Mouse (Mus musculus) CH12.LX (cell line): ENCODE data around the gene Prm2. TPM values are rescaled to one million over a fixed set of nuclear protein-coding genes. Genes with fewer than 3 reads are reported as not detected.

Source experiments
- DNase-seq: peaks from one replicate; pipeline ENCODE4 v3.0.0-alpha.2; 2013; ENCODE audit errors: extremely low read depth
- H3K27ac ChIP-seq: 2 replicates; pipeline ENCODE4 v1.5.1; 2012; ENCODE audit warnings: low read depth, mild to moderate bottlenecking, control low read depth, moderate library complexity; ENCODE audit not compliant: insufficient read depth
- H3K27me3 ChIP-seq: replicated peaks from 2 replicates; pipeline ENCODE3; 2012; ENCODE audit warnings: inconsistent platforms
- H3K36me3 ChIP-seq, 2 experiments: replicated peaks in 1 of 2; 2 replicates each; pipeline versions ENCODE3 to v1.6.1; 2012; ENCODE audit warnings: inconsistent platforms in 1 of 2, low read length in 1 of 2, mild to moderate bottlenecking in 1 of 2, mixed read lengths in 1 of 2, moderate library complexity in 1 of 2; ENCODE audit not compliant: control insufficient read depth in 1 of 2, insufficient read depth in 1 of 2
- H3K4me1 ChIP-seq, 2 experiments: 2 replicates each; pipeline ENCODE4 v1.6.1; 2012; ENCODE audit warnings: inconsistent platforms in 1 of 2, moderate library complexity in 1 of 2; ENCODE audit not compliant: insufficient read depth in 2 of 2, control insufficient read depth in 1 of 2
- H3K4me2 ChIP-seq: 2 replicates; pipeline ENCODE4 v1.6.1; 2012; ENCODE audit warnings: low read depth, mild to moderate bottlenecking, control low read depth; ENCODE audit not compliant: poor library complexity, insufficient read depth, severe bottlenecking
- H3K4me3 ChIP-seq, 3 experiments: fragments of 150-350 bp in 1 of 3; sonication (generic) in 1 of 3; replicated peaks in 1 of 3; 2 replicates each; pipeline versions ENCODE3 to v1.5.1; 2011 to 2012; ENCODE audit warnings: low read depth in 2 of 3, low read length in 2 of 3, mild to moderate bottlenecking in 2 of 3, moderate library complexity in 2 of 3, control low read depth in 1 of 3, improper control_type of control experiment in 1 of 3, inconsistent platforms in 1 of 3, mixed read lengths in 1 of 3; ENCODE audit not compliant: poor library complexity in 1 of 3
- H3K79me2 ChIP-seq: replicated peaks from 2 replicates; pipeline ENCODE4 v1.6.1; 2012; ENCODE audit warnings: mild to moderate bottlenecking, moderate library complexity; ENCODE audit not compliant: control insufficient read depth, poor library complexity, insufficient read depth, severe bottlenecking; ENCODE audit errors: extremely low read depth
- H3K9ac ChIP-seq: 2 replicates; pipeline ENCODE4 v1.6.1; 2012; ENCODE audit warnings: low read depth, mild to moderate bottlenecking, control low read depth, moderate library complexity; ENCODE audit not compliant: insufficient read depth
- H3K9me3 ChIP-seq: replicated peaks from 2 replicates; pipeline ENCODE3; 2012; ENCODE audit warnings: low read length, inconsistent platforms, mixed read lengths
- BHLHE40 ChIP-seq: IDR thresholded peaks from 2 replicates; pipeline ENCODE4 v1.6.1; 2011; ENCODE audit warnings: mild to moderate bottlenecking, low read depth, low read length, improper control_type of control experiment
- CHD1 ChIP-seq: IDR thresholded peaks from 2 replicates; pipeline ENCODE4 v1.6.1; 2012; ENCODE audit warnings: low read depth, low read length, improper control_type of control experiment, inconsistent platforms
- CHD2 ChIP-seq: IDR thresholded peaks from 2 replicates; pipeline ENCODE4 v1.6.1; 2011; ENCODE audit warnings: low read length, improper control_type of control experiment
- CTCF ChIP-seq, 2 experiments: IDR thresholded peaks in 1 of 2; conservative IDR thresholded peaks in 1 of 2; 2 replicates each; pipeline ENCODE4 v1.5.1; 2011 to 2012; ENCODE audit warnings: low read depth in 2 of 2, low read length in 2 of 2, improper control_type of control experiment in 1 of 2, inconsistent platforms in 1 of 2, mild to moderate bottlenecking in 1 of 2, moderate library complexity in 1 of 2
- ELF1 ChIP-seq: IDR thresholded peaks from 2 replicates; pipeline ENCODE4 v1.6.1; 2014; ENCODE audit warnings: low read depth, mild to moderate bottlenecking, inconsistent platforms, low read length, improper control_type of control experiment
- EP300 ChIP-seq: IDR thresholded peaks from 2 replicates; pipeline ENCODE4 v1.6.1; 2011; ENCODE audit warnings: low read length, improper control_type of control experiment
- GABPA ChIP-seq: IDR thresholded peaks from 2 replicates; pipeline ENCODE4 v1.6.1; 2012; ENCODE audit warnings: low read depth, low read length, improper control_type of control experiment, inconsistent platforms; ENCODE audit not compliant: insufficient replicate concordance
- IRF4 ChIP-seq: IDR thresholded peaks from 2 replicates; pipeline ENCODE4 v1.6.1; 2014; ENCODE audit warnings: low read depth, mild to moderate bottlenecking, inconsistent platforms, low read length, improper control_type of control experiment
- JUN ChIP-seq: IDR thresholded peaks from 2 replicates; pipeline ENCODE4 v1.6.1; 2011; ENCODE audit warnings: low read depth, mild to moderate bottlenecking, low read length, improper control_type of control experiment, moderate library complexity; ENCODE audit not compliant: insufficient read depth
- KAT2A ChIP-seq: IDR thresholded peaks from 2 replicates; pipeline ENCODE4 v1.6.1; 2012; ENCODE audit warnings: low read length, improper control_type of control experiment, inconsistent platforms; ENCODE audit not compliant: insufficient replicate concordance
- MAFK ChIP-seq: IDR thresholded peaks from 2 replicates; pipeline ENCODE4 v1.6.1; 2011; ENCODE audit warnings: low read length, improper control_type of control experiment; ENCODE audit not compliant: insufficient replicate concordance
- MAZ ChIP-seq: IDR thresholded peaks from 2 replicates; pipeline ENCODE4 v1.6.1; 2012; ENCODE audit warnings: low read depth, mild to moderate bottlenecking, inconsistent platforms, low read length, improper control_type of control experiment, moderate library complexity
- MEF2A ChIP-seq: IDR thresholded peaks from 2 replicates; pipeline ENCODE4 v1.6.1; 2014; ENCODE audit warnings: low read depth, mild to moderate bottlenecking, inconsistent platforms, low read length, improper control_type of control experiment, borderline replicate concordance
- MXI1 ChIP-seq: IDR thresholded peaks from 2 replicates; pipeline ENCODE4 v1.6.1; 2011; ENCODE audit warnings: mild to moderate bottlenecking, low read depth, low read length, improper control_type of control experiment
- NRF1 ChIP-seq: IDR thresholded peaks from 2 replicates; pipeline ENCODE4 v1.6.1; 2014; ENCODE audit warnings: low read depth, mild to moderate bottlenecking, inconsistent platforms, low read length, improper control_type of control experiment, moderate library complexity
- PAX5 ChIP-seq: IDR thresholded peaks from 2 replicates; pipeline ENCODE4 v1.6.1; 2012; ENCODE audit warnings: low read length, inconsistent platforms, mixed read lengths
- POLR2A ChIP-seq: IDR thresholded peaks from 2 replicates; pipeline ENCODE4 v1.6.1; 2011; ENCODE audit warnings: low read depth, mild to moderate bottlenecking, improper control_type of control experiment, low read length
- POLR2AphosphoS2 ChIP-seq: IDR thresholded peaks from 2 replicates; pipeline ENCODE4 v1.6.1; 2011; ENCODE audit warnings: low read depth, low read length, improper control_type of control experiment
- RCOR1 ChIP-seq: conservative IDR thresholded peaks from 2 replicates; pipeline ENCODE4 v1.6.1; 2012; ENCODE audit warnings: low read depth, mild to moderate bottlenecking, inconsistent platforms, low read length, improper control_type of control experiment
- SIN3A ChIP-seq: IDR thresholded peaks from 2 replicates; pipeline ENCODE4 v1.6.1; 2012; ENCODE audit warnings: low read length, improper control_type of control experiment, inconsistent platforms
- TBP ChIP-seq: conservative IDR thresholded peaks from 2 replicates; pipeline ENCODE4 v1.6.1; 2011; ENCODE audit warnings: low read depth, low read length, improper control_type of control experiment
- TCF12 ChIP-seq: IDR thresholded peaks from 2 replicates; pipeline ENCODE4 v1.6.1; 2014; ENCODE audit warnings: low read depth, mild to moderate bottlenecking, inconsistent platforms, low read length, improper control_type of control experiment
- USF1 ChIP-seq: IDR thresholded peaks from 2 replicates; pipeline ENCODE4 v1.6.1; 2014; ENCODE audit warnings: low read depth, mild to moderate bottlenecking, inconsistent platforms, low read length, improper control_type of control experiment
- ZKSCAN1 ChIP-seq: IDR thresholded peaks from 2 replicates; pipeline ENCODE4 v1.6.1; 2012; ENCODE audit warnings: low read depth, inconsistent platforms, low read length, improper control_type of control experiment, borderline replicate concordance
- ZMIZ1 ChIP-seq: IDR thresholded peaks from 2 replicates; pipeline ENCODE4 v1.6.1; 2012; ENCODE audit warnings: low read depth, mild to moderate bottlenecking, inconsistent platforms, low read length, improper control_type of control experiment
- ZNF384 ChIP-seq: IDR thresholded peaks from 2 replicates; pipeline ENCODE4 v1.6.1; 2012; ENCODE audit warnings: low read depth, low read length, improper control_type of control experiment, inconsistent platforms
- dilution Hi-C: fragments of 300-500 bp; cut with MboI; formaldehyde crosslinking; loops from 2 replicates; pipeline ENCODE4 v1.14.3; 2020; ENCODE audit warnings: low sequenced_read_pairs; ENCODE audit not compliant: extremely low pct_unique_long_range_greater_than_20kb, extremely low pct_ligation_motif_present
- in situ Hi-C: fragments of 300-500 bp; cut with MboI; formaldehyde crosslinking; loops from 3 replicates; pipeline ENCODE4 v1.14.3; 2019; ENCODE audit warnings: low sequenced_read_pairs, low pct_ligation_motif_present, low pct_unique_long_range_greater_than_20kb, mixed read lengths
- polyA plus RNA-seq: library from polyadenylated mRNA; unstranded; fragments of >175 nt; gene quantifications from 2 replicates; pipeline ENCODE4 v1.2.1, GENCODE M21; 2012; ENCODE audit warnings: low read depth; ENCODE audit not compliant: insufficient read length
- total RNA-seq, 2 experiments: library from RNA; depleted of rRNA; stranded (reverse); fragments of 300-350 nt in 1 of 2; fragments of >200 nt in 1 of 2; gene quantifications; 2 replicates each; pipeline ENCODE4 v1.2.3; 2012 to 2014

The Prm2 gene
- total and polyA plus RNA-seq, 3 experiments: not detected

DNA sequence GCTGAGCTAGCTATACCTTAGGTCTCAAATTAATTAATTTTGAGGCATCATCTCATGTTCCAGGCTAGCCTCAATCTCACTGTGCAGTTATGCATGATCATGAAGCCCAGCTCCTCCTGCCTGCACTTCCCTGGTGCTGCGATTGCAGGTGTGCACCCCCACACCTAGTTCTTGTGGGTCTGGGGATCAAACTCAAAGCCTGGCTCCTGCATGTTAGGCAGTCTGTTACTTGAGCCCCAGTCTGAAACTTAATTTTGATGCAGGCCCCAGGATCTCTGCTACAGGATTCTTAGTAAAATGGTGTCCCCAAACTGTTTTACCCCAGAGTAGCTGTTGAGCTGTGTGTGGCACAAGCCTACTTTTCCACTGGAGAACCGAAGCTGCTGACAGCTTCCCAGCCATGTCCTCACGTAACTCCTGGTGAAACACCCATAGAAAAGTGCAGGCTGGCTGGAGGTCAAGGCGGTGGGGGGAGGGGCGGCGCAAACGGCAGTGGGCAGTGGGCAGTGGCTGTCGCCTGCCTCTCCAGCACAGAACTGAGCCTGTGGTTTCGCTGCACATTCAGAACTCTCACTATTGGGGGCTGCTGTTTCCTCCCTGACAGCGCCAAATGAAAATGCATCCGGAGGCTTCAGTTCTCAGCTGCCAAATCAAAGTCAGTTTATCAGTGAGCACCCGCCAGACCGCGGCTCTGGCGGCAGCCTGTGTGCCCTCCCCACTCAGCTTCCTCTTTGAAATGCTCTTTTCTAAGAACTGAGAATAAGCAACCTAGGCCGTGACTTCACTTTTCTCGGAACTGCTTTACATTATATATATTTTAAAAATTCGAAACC, 47.8 kb upstream of the Prm2 start:
- TF ChIP-seq CTCF (conservative IDR thresholded peaks at IDR 0.05 in 1 of 2, IDR thresholded peaks at IDR 0.05 in 1 of 2; ENCODE audit: low read depth in 2 of 2, low read length in 2 of 2) (no peak), PAX5 (no peak), GABPA (no peak), KAT2A (no peak), MEF2A (no peak; the same call in 1 of the 2 replicates), ZKSCAN1 (no peak), USF1 (no peak), CHD2 (peak; percentile 87), ZNF384 (no peak), ZMIZ1 (0 out of 2 replicates have a peak, but pooled peaks have one; percentile 47), BHLHE40 (peak; percentile 76), CHD1 (no peak), NRF1 (no peak), MAZ (peak; percentile 64; the same call in 1 of the 2 replicates), EP300 (peak; percentile 65; the same call in 1 of the 2 replicates), MAFK (no peak), TBP (0 out of 2 replicates have a peak, but pooled peaks have one; percentile 17), IRF4 (peak; percentile 54; the same call in 1 of the 2 replicates), SIN3A (0 out of 2 replicates have a peak, but pooled peaks have one; percentile 31), POLR2AphosphoS2 (no peak), POLR2A (peak; percentile 30; the same call in 1 of the 2 replicates), RCOR1 (no peak), ELF1 (peak; percentile 17; the same call in 1 of the 2 replicates), MXI1 (peak; percentile 76), TCF12 (peak; percentile 59), JUN (no peak)
- peak; percentile 69 for DNase-seq
- peak overlapping the region; percentile 11; the same call in 1 of the 2 replicates for H3K27ac ChIP-seq
- peak overlapping the region in 2 of 3 experiments; percentile 4 to 22 for H3K4me3 ChIP-seq
- H3K4me1 ChIP-seq: peaks cover 10 to 46% of the 10 kb centered on the region in 2 experiments
- H3K9ac ChIP-seq: peak overlapping the region; percentile 37; the same call in 1 of the 2 replicates
- in situ Hi-C loops (loop anchor here (5.0 kb wide), 1 partner anchor 181 kb away; no protein-coding TSS in a partner anchor), dilution Hi-C loops (no loop called here)
- H3K9me3 ChIP-seq: no peaks in the 10 kb centered on the region
- no peaks in the 10 kb centered on the region for H3K27me3 ChIP-seq
- H3K36me3 ChIP-seq: peaks cover 8 to 44% of the 10 kb centered on the region in 2 experiments
- H3K79me2 ChIP-seq: no peaks in the 10 kb centered on the region
- peak overlapping the region; percentile 41 for H3K4me2 ChIP-seq
